Mouse (Mus musculus): ENCODE measurements at regions not wholly inside any gene's neighbourhood (a gene's known extent, or its start where the extent isn't known, plus 50 kb on each side); places are given as distances from the start of the nearest gene placed in this dataset.
"Not testable (repeated sequence)": the region's sequence is repeated elsewhere in the genome, so short reads cannot be mapped to it uniquely, and the experiment has no call there.

GRCm38 (mm10) chr12:70629371-70629770 is 176.5 kb downstream of the Tmx1 start:
- DNase-seq (ENCODE audit: low spot score) = no peak

- DNase-seq (ENCODE audit: low spot score) = no peak
Measured at GRCm38 (mm10) chr12:70631281-70631680, 178.4 kb downstream of the Tmx1 start.

GRCm38 (mm10) chr12:70633194-70633593 is 180.3 kb downstream of the Tmx1 start:
- no peak for DNase-seq (ENCODE audit: low spot score)

- peak; percentile 12 for DNase-seq (ENCODE audit: low spot score)
Measured at GRCm38 (mm10) chr12:70633622-70634365, 180.9 kb downstream of the Tmx1 start.

- no peak for DNase-seq (ENCODE audit: low spot score)
Measured at GRCm38 (mm10) chr12:70635997-70636396, 183.1 kb downstream of the Tmx1 start.

- no peak for DNase-seq (ENCODE audit: low spot score)
Measured at GRCm38 (mm10) chr12:70640186-70640585, 185.1 kb upstream of the Frmd6 start.

GRCm38 (mm10) chr12:70644910-70645309 is 180.4 kb upstream of the Frmd6 start:
- no peak for DNase-seq (ENCODE audit: low spot score)

GRCm38 (mm10) chr12:70645407-70645806 is 179.9 kb upstream of the Frmd6 start:
- DNase-seq (ENCODE audit: low spot score) = no peak

GRCm38 (mm10) chr12:70647516-70647915 is 177.8 kb upstream of the Frmd6 start:
- no peak for DNase-seq (ENCODE audit: low spot score)

- no peak for DNase-seq (ENCODE audit: low spot score)
Measured at GRCm38 (mm10) chr12:70648179-70648811, 177.0 kb upstream of the Frmd6 start.

- DNase-seq (ENCODE audit: low spot score) = no peak
Measured at GRCm38 (mm10) chr12:70648812-70649188, 176.5 kb upstream of the Frmd6 start.

- DNase-seq (ENCODE audit: low spot score) = no peak
Measured at GRCm38 (mm10) chr12:70649691-70650090, 175.6 kb upstream of the Frmd6 start.

GRCm38 (mm10) chr12:70650470-70650869 is 174.8 kb upstream of the Frmd6 start:
- no peak for DNase-seq (ENCODE audit: low spot score)

GRCm38 (mm10) chr12:70652751-70653150 is 172.6 kb upstream of the Frmd6 start:
- DNase-seq (ENCODE audit: low spot score) = no peak

- no peak for DNase-seq (ENCODE audit: low spot score)
Measured at GRCm38 (mm10) chr12:70653971-70654370, 171.3 kb upstream of the Frmd6 start.

- DNase-seq (ENCODE audit: low spot score) = no peak
Measured at GRCm38 (mm10) chr12:70654546-70654945, 170.8 kb upstream of the Frmd6 start.

- DNase-seq (ENCODE audit: low spot score) = no peak
Measured at GRCm38 (mm10) chr12:70655411-70655811, 169.9 kb upstream of the Frmd6 start.

GRCm38 (mm10) chr12:70655900-70656544 is 169.3 kb upstream of the Frmd6 start:
- no peak for DNase-seq (ENCODE audit: low spot score)

GRCm38 (mm10) chr12:70656805-70657492 is 168.4 kb upstream of the Frmd6 start:
- DNase-seq (ENCODE audit: low spot score) = no peak

- no peak for DNase-seq (ENCODE audit: low spot score)
Measured at GRCm38 (mm10) chr12:70657493-70657810, 167.9 kb upstream of the Frmd6 start.

- no peak for DNase-seq (ENCODE audit: low spot score)
Measured at GRCm38 (mm10) chr12:70658106-70658505, 167.2 kb upstream of the Frmd6 start.

- DNase-seq (ENCODE audit: low spot score) = no peak
Measured at GRCm38 (mm10) chr12:70660388-70660787, 164.9 kb upstream of the Frmd6 start.

- not testable (repeated sequence) for DNase-seq (ENCODE audit: low spot score)
Measured at GRCm38 (mm10) chr12:70668158-70668557, 157.2 kb upstream of the Frmd6 start.

Data from embryo, embryonic 10 days (tissue).